Mouse (Mus musculus) intestine, embryonic 16.5 days (tissue): ENCODE measurements around the gene Ang. TPM values are rescaled to one million over a fixed set of nuclear protein-coding genes. Genes with fewer than 3 reads are reported as not detected.
A peak's percentile ranks its signal among the peaks of the same experiment; 100 is the strongest.

Experiments used
- ATAC-seq: fragments of 200-750 bp; cut with Nextera tagmentation; 2 replicates; pipeline ENCODE4 v1.8.0; 2017; ENCODE audit warnings: moderate TSS enrichment, moderate library complexity
- H3K27ac ChIP-seq: fragments of 300-500 bp; sonication (generic); 2 replicates; pipeline ENCODE4 v1.5.1; 2014; ENCODE audit warnings: mild to moderate bottlenecking, low read length
- H3K27me3 ChIP-seq: fragments of 300-500 bp; sonication (generic); replicated peaks from 2 replicates; pipeline ENCODE4 v1.6.1; 2014; ENCODE audit warnings: low read length, control low read depth, mixed read lengths; ENCODE audit not compliant: control insufficient read depth, insufficient read depth
- H3K36me3 ChIP-seq: fragments of 300-500 bp; sonication (generic); 2 replicates; pipeline ENCODE4 v1.6.1; 2014; ENCODE audit warnings: low read length, control low read depth; ENCODE audit not compliant: control insufficient read depth, insufficient read depth
- H3K4me1 ChIP-seq: fragments of 300-500 bp; sonication (generic); 2 replicates; pipeline ENCODE4 v1.6.1; 2014; ENCODE audit warnings: low read length, control low read depth, mixed read lengths; ENCODE audit not compliant: control insufficient read depth, insufficient read depth
- H3K4me2 ChIP-seq: fragments of 300-500 bp; sonication (generic); 2 replicates; pipeline ENCODE4 v1.6.1; 2014; ENCODE audit warnings: low read depth, low read length, control low read depth
- H3K4me3 ChIP-seq: fragments of 300-500 bp; sonication (generic); 2 replicates; pipeline ENCODE4 v1.5.1; 2014; ENCODE audit warnings: mild to moderate bottlenecking, low read length
- H3K9ac ChIP-seq: fragments of 300-500 bp; sonication (generic); 2 replicates; pipeline ENCODE4 v1.6.1; 2014; ENCODE audit warnings: low read depth, low read length
- H3K9me3 ChIP-seq: fragments of 300-500 bp; sonication (generic); 2 replicates; pipeline ENCODE4 v1.6.1; 2016; ENCODE audit warnings: low read length, control low read depth; ENCODE audit not compliant: control insufficient read depth
- WGBS: fragments of 180-500 bp; shearing (Covaris S2); extraction: QIAGEN DNeasy Blood & Tissue Kit; methylation state at CpG from one replicate; pipeline ENCODE4 v1.1.7; 2014; 5-methylcytosine and 5-hydroxymethylcytosine counted together
- polyA plus RNA-seq: library from polyadenylated mRNA; unstranded; fragments of >200 nt; fragmentation: Nextera tagmentation; extraction: Ambion mirVana; gene quantifications from 2 replicates; pipeline ENCODE4 v1.2.1, GENCODE M21; 2015

The Ang gene
- polyA plus RNA-seq, 1 experiment from 2014 or later, result 76.1 TPM

GRCm38 (mm10) chr14:51132372-51132771 lies 41.4 kb downstream of the Ang start:
- no peaks in the 10 kb centered on the region for H3K4me1 ChIP-seq
- no peak overlapping the region for H3K9ac ChIP-seq
- H3K4me3 ChIP-seq, result no peak overlapping the region
- H3K27me3 ChIP-seq, result no peaks in the 10 kb centered on the region
- no peak overlapping the region for H3K4me2 ChIP-seq
- no peak overlapping the region for H3K27ac ChIP-seq
- no peaks in the 10 kb centered on the region for H3K36me3 ChIP-seq
- WGBS, result 82% methylated on average over 4 of the region's 4 CpGs
- ATAC-seq, result peak; percentile 50; the same call in 1 of the 2 replicates
- H3K9me3 ChIP-seq, result no peaks in the 10 kb centered on the region

- no peak overlapping the region for H3K27ac ChIP-seq
These were observed 49.4 kb downstream of the Ang start for GRCm38 (mm10) chr14:51140342-51140741.

DNA sequence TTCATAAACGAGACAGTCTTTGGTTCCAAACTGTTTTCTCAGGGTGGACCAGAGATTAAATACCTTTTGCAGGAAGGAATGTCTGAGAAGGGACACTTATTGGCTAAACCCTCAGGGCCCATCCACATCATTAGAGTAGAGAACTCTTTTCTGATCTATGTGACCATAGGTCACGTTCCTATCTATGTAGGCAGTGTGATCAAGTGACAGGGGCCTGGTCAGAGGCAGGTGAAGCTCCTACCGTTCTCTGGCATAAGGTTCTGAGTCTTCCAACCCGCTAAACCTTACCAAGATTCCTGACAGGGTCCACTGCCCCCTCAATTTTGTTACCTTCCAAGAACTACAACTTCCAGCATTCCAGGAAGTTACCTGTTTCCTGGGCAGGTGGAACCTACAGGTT lies 51.2 kb downstream of the Ang start:
- Histone ChIP-seq H3K27me3 (no peaks in the 10 kb centered on the region), H3K27ac (no peak overlapping the region), H3K4me3 (no peak overlapping the region), H3K9ac (no peak overlapping the region), H3K9me3 (no peaks in the 10 kb centered on the region), H3K4me2 (no peak overlapping the region), H3K36me3 (no peaks in the 10 kb centered on the region), H3K4me1 (peaks cover 8% of the 10 kb centered on the region; the same call in 1 of the 2 replicates)
- 86% methylated on average over 4 of the region's 4 CpGs for WGBS
- peak; percentile 38; the same call in 1 of the 2 replicates for ATAC-seq

More at GRCm38 (mm10) chr14:51140342-51140741, 49.4 kb downstream of the Ang start:
- H3K4me1 ChIP-seq, result peaks cover 4% of the 10 kb centered on the region; the same call in 1 of the 2 replicates
- peak; percentile 33; the same call in 1 of the 2 replicates for ATAC-seq
- no peaks in the 10 kb centered on the region for H3K27me3 ChIP-seq
- no peak overlapping the region for H3K4me3 ChIP-seq
- H3K9ac ChIP-seq, result no peak overlapping the region
- no peaks in the 10 kb centered on the region for H3K36me3 ChIP-seq
- no peak overlapping the region for H3K4me2 ChIP-seq
- no peaks in the 10 kb centered on the region for H3K9me3 ChIP-seq
- WGBS, result 55% methylated on average over 2 of the region's 2 CpGs

GRCm38 (mm10) chr14:51142568-51142967 lies 51.6 kb downstream of the Ang start:
- WGBS, result 77% methylated on average over 3 of the region's 3 CpGs
- Histone ChIP-seq H3K4me3 (no peak overlapping the region), H3K4me1 (peaks cover 10% of the 10 kb centered on the region; the same call in 1 of the 2 replicates), H3K36me3 (no peaks in the 10 kb centered on the region), H3K4me2 (no peak overlapping the region), H3K27ac (no peak overlapping the region), H3K27me3 (no peaks in the 10 kb centered on the region), H3K9me3 (no peaks in the 10 kb centered on the region), H3K9ac (no peak overlapping the region)
- ATAC-seq, result peak; percentile 32; the same call in 1 of the 2 replicates

DNA sequence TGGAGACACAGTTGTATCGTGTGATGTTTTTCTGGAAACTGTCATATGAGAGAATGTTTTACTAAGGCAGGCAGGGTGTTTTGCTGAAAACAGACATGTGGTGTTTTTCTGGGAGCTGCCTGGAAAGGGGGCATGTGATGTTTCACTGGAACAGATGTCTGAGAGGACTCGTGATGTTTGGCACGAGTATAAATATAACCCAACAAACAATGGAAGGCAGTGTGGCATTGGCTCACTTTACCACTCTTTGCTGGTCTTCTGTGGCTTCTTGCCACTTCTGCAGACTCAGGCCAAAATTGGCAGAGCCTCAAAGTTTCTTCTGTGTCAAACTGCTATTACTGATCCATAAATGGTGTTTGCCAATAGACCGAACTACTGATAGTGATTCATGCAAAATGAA lies 52.3 kb downstream of the Ang start:
- no peak overlapping the region for H3K9ac ChIP-seq
- H3K4me3 ChIP-seq, result no peak overlapping the region
- WGBS, result 51% methylated on average over 4 of the region's 4 CpGs
- no peak overlapping the region for H3K27ac ChIP-seq
- no peaks in the 10 kb centered on the region for H3K36me3 ChIP-seq
- no peaks in the 10 kb centered on the region for H3K27me3 ChIP-seq
- peaks cover 15% of the 10 kb centered on the region; the same call in 1 of the 2 replicates for H3K4me1 ChIP-seq
- no peaks in the 10 kb centered on the region for H3K9me3 ChIP-seq
- ATAC-seq, result no peak
- no peak overlapping the region for H3K4me2 ChIP-seq

DNA sequence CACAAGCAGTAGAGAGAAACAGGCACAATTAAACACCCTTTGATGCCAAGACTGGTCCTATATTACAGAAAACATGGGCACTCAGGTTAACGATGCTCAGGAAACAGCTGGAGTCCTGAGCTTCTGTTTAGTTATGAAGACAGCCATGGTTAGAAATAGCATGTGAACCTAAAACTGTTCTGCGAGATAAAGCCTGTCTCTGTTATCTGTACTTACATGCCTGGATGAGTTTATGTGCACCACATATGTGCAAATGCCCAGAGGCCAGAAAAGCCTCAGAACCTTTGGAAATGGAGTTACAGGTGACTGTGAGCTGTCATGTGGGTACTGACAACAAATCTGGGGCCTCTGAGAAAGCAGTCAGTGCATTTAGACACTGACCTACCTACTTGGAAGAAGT lies 53.0 kb downstream of the Ang start:
- ATAC-seq, result no peak

DNA sequence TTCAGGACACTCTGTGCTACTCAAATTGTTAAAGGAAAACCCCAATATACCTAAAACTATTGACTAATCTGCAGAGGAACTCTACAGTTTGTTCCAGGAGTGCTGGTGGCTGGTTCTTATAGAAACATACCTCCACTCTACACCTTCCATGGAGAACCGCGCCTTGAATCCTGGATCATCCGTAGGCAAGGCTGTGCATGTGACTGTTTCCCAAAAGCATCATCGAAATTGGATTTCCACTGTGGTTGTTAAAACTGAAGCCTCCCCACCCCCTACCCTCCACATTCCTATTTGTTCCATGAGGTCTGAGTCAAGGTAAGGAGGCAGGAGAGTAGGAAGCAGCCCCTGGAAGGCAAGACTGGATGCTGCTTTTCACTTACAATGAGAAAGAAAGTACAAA lies 53.5 kb downstream of the Ang start:
- 94% methylated on average over 4 of the region's 4 CpGs for WGBS
- Histone ChIP-seq H3K27ac (no peak overlapping the region), H3K9me3 (no peaks in the 10 kb centered on the region), H3K27me3 (no peaks in the 10 kb centered on the region), H3K9ac (no peak overlapping the region), H3K4me2 (no peak overlapping the region), H3K36me3 (no peaks in the 10 kb centered on the region), H3K4me1 (peaks cover 15% of the 10 kb centered on the region; the same call in 1 of the 2 replicates), H3K4me3 (no peak overlapping the region)
- ATAC-seq, result no peak

More for the DNA sequence above, 53.0 kb downstream of the Ang start:
- H3K4me3 ChIP-seq, result no peak overlapping the region
- H3K9me3 ChIP-seq, result no peaks in the 10 kb centered on the region
- peaks cover 15% of the 10 kb centered on the region; the same call in 1 of the 2 replicates for H3K4me1 ChIP-seq
- H3K36me3 ChIP-seq, result no peaks in the 10 kb centered on the region
- no peaks in the 10 kb centered on the region for H3K27me3 ChIP-seq
- no peak overlapping the region for H3K9ac ChIP-seq
- no peak overlapping the region for H3K4me2 ChIP-seq
- H3K27ac ChIP-seq, result no peak overlapping the region
- 71% methylated on average over 2 of the region's 2 CpGs for WGBS

DNA sequence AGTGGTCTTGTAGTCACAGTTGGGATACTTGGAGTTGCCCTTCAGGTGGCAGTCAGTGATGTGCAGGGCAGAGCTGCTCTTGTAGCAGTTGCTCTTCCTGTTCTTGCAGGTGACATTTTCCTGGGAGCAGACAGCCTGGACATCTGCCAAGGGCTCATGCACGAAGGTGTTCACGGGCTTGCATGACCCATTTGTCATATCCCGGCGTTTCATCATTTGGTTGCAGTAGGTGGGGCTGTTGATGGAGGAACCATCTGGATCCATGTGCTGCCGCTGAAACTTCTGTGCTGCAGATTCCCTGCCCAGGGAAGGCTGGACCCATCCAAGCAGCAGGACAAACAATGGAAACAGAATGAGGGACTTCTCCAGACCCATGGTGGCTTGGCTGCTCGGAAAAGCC lies 54.6 kb downstream of the Ang start:
- 78% methylated on average over 6 of the region's 6 CpGs for WGBS
- Histone ChIP-seq H3K9me3 (no peaks in the 10 kb centered on the region), H3K27me3 (no peaks in the 10 kb centered on the region), H3K4me3 (no peak overlapping the region), H3K4me1 (peaks cover 13% of the 10 kb centered on the region; the same call in 1 of the 2 replicates), H3K9ac (no peak overlapping the region), H3K4me2 (no peak overlapping the region), H3K36me3 (no peaks in the 10 kb centered on the region), H3K27ac (no peak overlapping the region)
- ATAC-seq, result no peak

GRCm38 (mm10) chr14:51146685-51147084 lies 55.7 kb downstream of the Ang start, which contains the start of gene Rnase1:
TSS of gene Rnase1 (minus strand) at chr14:51146785.
- 58% methylated on average over 2 of the region's 2 CpGs for WGBS
- Histone ChIP-seq H3K4me1 (peaks cover 14% of the 10 kb centered on the region; the same call in 1 of the 2 replicates), H3K4me2 (no peak within 1 kb of the TSS), H3K4me3 (no peak within 1 kb of the TSS), H3K36me3 (no peaks in the 10 kb centered on the region), H3K27ac (peak within 1 kb of the TSS; percentile 39; the same call in 1 of the 2 replicates), H3K9me3 (no peaks in the 10 kb centered on the region), H3K9ac (no peak within 1 kb of the TSS), H3K27me3 (no peaks in the 10 kb centered on the region)
- ATAC-seq, result no peak

DNA sequence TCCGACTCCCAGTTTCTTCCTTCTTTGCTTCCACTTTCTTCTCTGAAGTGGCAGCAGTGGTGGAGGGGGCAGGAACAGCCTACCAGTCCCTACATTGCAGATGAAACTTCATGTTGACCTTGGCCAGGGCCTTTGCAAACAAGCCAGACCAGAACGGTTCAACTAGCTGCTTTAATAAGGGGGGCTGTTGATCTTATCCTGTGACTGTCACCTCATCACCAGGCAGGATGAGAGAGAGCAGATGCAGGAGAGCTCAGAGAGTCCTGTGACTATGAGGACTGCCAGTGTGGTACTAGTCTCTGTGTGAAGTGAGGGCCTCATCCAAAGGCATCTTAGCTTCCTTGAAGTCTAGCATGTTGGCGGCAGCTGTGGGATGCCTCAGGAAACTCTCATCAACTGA lies 57.1 kb downstream of the Ang start:
- Histone ChIP-seq H3K36me3 (no peaks in the 10 kb centered on the region), H3K9me3 (no peaks in the 10 kb centered on the region), H3K9ac (no peak overlapping the region), H3K27ac (peak overlapping the region; percentile 34; the same call in 1 of the 2 replicates), H3K4me3 (no peak overlapping the region), H3K4me1 (peaks cover 14% of the 10 kb centered on the region; the same call in 1 of the 2 replicates), H3K27me3 (no peaks in the 10 kb centered on the region), H3K4me2 (no peak overlapping the region)
- ATAC-seq, result no peak
- 57% methylated on average over 3 of the region's 3 CpGs for WGBS
